ENCODE assay signal across 19 mouse cellular contexts in the genomic region with DNA sequence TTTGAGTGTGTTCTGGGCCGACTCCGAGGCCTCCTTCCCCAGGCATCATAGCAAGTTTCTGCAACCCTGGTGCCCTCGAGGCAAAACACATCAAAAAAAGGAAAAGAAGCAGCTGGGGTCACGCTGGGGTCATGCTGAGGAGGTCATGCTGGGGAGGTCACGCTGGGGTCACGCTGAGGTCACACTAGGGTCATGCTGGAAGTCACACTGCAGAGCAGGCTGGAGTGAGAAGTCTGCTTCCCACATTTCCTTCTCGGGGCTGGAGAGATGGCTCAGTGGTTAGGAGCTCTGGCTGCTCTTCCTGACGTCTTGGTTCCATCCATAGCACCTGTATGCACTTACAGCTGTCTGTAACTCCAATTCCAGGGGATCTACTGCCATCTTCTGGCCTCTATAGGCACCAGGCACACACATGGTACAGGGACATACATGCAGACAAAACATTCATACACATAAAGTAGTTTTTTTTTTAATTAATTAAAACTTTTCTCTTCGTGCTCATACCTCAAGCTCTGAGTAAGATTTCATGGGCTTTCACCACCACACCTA. TPM values are rescaled to one million over a fixed set of nuclear protein-coding genes. Genes with fewer than 3 reads are reported as not detected.
DNase-seq lines count a peak whose midpoint lies in the region; ATAC-seq and TF ChIP-seq lines count a peak whose summit lies in the region.
"Had no signal": no experiment of that assay in that cellular context is flagged by ENCODE, and none has a peak within 500 bp of the region (broad histone marks: within the 10 kb centered on the region; RNA-seq: fewer than 3 reads in every experiment).

No protein-coding gene starts in this region.

- H3K27ac ChIP-seq in intestine, postnatal 0 days (ENCODE audit: low read depth, low read length) = no peak overlapping the region
- no peak overlapping the region for H3K27ac ChIP-seq in intestine, embryonic 16.5 days (ENCODE audit: low read length)
- H3K27ac ChIP-seq in lung, postnatal 0 days (ENCODE audit: low read length) = no peak overlapping the region
- no peak overlapping the region for H3K27ac ChIP-seq in stomach, postnatal 0 days (replicated peaks)
- H3K27ac ChIP-seq: forebrain, embryonic 13.5 days; liver, embryonic 15.5 days; midbrain, embryonic 12.5 days had no signal

- no peaks in the 10 kb centered on the region for H3K27me3 ChIP-seq in intestine, postnatal 0 days (replicated peaks; ENCODE audit: control insufficient read depth, insufficient read depth, low read length)
- H3K27me3 ChIP-seq in intestine, embryonic 16.5 days (replicated peaks; ENCODE audit: control insufficient read depth, insufficient read depth, low read length) = no peaks in the 10 kb centered on the region
- no peaks in the 10 kb centered on the region for H3K27me3 ChIP-seq in lung, postnatal 0 days (replicated peaks; ENCODE audit: insufficient read depth, low read length)
- H3K27me3 ChIP-seq in stomach, postnatal 0 days (ENCODE audit: control insufficient read depth, insufficient read depth, low read length) = no peaks in the 10 kb centered on the region
- H3K27me3 ChIP-seq: forebrain, embryonic 13.5 days; midbrain, embryonic 12.5 days had no signal

- H3K4me2 ChIP-seq in intestine, postnatal 0 days (replicated peaks; ENCODE audit: low read depth) = no peak overlapping the region
- no peak overlapping the region for H3K4me2 ChIP-seq in intestine, embryonic 16.5 days (ENCODE audit: low read depth, low read length)
- H3K4me2 ChIP-seq in lung, postnatal 0 days (replicated peaks; ENCODE audit: low read depth, low read length) = no peak overlapping the region
- no peak overlapping the region for H3K4me2 ChIP-seq in stomach, postnatal 0 days (replicated peaks; ENCODE audit: low read depth)
- H3K4me2 ChIP-seq: forebrain, embryonic 13.5 days; heart, embryonic 11.5 days; liver, embryonic 15.5 days; midbrain, embryonic 12.5 days had no signal

- H3K9me3 ChIP-seq in intestine, postnatal 0 days (ENCODE audit: control insufficient read depth) = 0 out of 2 replicates have a peak, but pooled peaks cover 3% of the 10 kb centered on the region
- no peaks in the 10 kb centered on the region for H3K9me3 ChIP-seq in intestine, embryonic 16.5 days (ENCODE audit: control insufficient read depth, low read length)
- H3K9me3 ChIP-seq in lung, postnatal 0 days (ENCODE audit: low read length) = no peaks in the 10 kb centered on the region
- H3K9me3 ChIP-seq in stomach, postnatal 0 days (ENCODE audit: control insufficient read depth, low read length) = no peaks in the 10 kb centered on the region
- H3K9me3 ChIP-seq: midbrain, embryonic 12.5 days had no signal

- no peak for TF ChIP-seq EP300 in lung, postnatal 0 days (IDR thresholded peaks at IDR 0.05)
- no peak for TF ChIP-seq EP300 in stomach, postnatal 0 days (optimal IDR thresholded peaks at IDR 0.05)

- H3K4me1 ChIP-seq in intestine, postnatal 0 days (replicated peaks; ENCODE audit: control insufficient read depth, insufficient read depth, low read length) = no peaks in the 10 kb centered on the region
- H3K4me1 ChIP-seq in intestine, embryonic 16.5 days (ENCODE audit: control insufficient read depth, insufficient read depth, low read length) = no peaks in the 10 kb centered on the region
- no peaks in the 10 kb centered on the region; the same call in 1 of the 2 replicates for H3K4me1 ChIP-seq in lung, postnatal 0 days (ENCODE audit: insufficient read depth, low read depth, low read length)
- H3K4me1 ChIP-seq in stomach, postnatal 0 days (replicated peaks; ENCODE audit: control insufficient read depth, insufficient read depth) = no peaks in the 10 kb centered on the region
- H3K4me1 ChIP-seq: forebrain, embryonic 13.5 days; liver, embryonic 15.5 days; midbrain, embryonic 12.5 days had no signal

- H3K4me3 ChIP-seq in intestine, postnatal 0 days (ENCODE audit: low read depth, low read length) = no peak overlapping the region
- no peak overlapping the region for H3K4me3 ChIP-seq in intestine, embryonic 16.5 days (ENCODE audit: low read length)
- H3K4me3 ChIP-seq in lung, postnatal 0 days (ENCODE audit: low read depth, low read length) = no peak overlapping the region
- no peak overlapping the region for H3K4me3 ChIP-seq in stomach, postnatal 0 days (ENCODE audit: low read depth, low read length)
- H3K4me3 ChIP-seq: forebrain, embryonic 13.5 days; liver, embryonic 15.5 days; midbrain, embryonic 12.5 days; myocyte had no signal

- ATAC-seq in intestine, postnatal 0 days = no peak
- ATAC-seq in intestine, embryonic 16.5 days = no peak
- ATAC-seq in lung, postnatal 0 days = no peak
- no peak for ATAC-seq in stomach, postnatal 0 days (ENCODE audit: low FRiP score, low TSS enrichment)
- ATAC-seq: forebrain, embryonic 13.5 days; hindbrain, embryonic 16.5 days had no signal

- WGBS in intestine, postnatal 0 days = 75% methylated on average over 9 of the region's 9 CpGs
- 73% methylated on average over 9 of the region's 9 CpGs for WGBS in intestine, embryonic 16.5 days
- 75% methylated on average over 9 of the region's 9 CpGs for WGBS in lung, postnatal 0 days
- WGBS in stomach, postnatal 0 days = 70% methylated on average over 9 of the region's 9 CpGs

- no peak overlapping the region for H3K9ac ChIP-seq in intestine, postnatal 0 days (ENCODE audit: low read depth, low read length)
- no peak overlapping the region for H3K9ac ChIP-seq in intestine, embryonic 16.5 days (ENCODE audit: low read depth, low read length)
- H3K9ac ChIP-seq in lung, postnatal 0 days (replicated peaks; ENCODE audit: low read depth) = no peak overlapping the region
- no peak overlapping the region for H3K9ac ChIP-seq in stomach, postnatal 0 days (ENCODE audit: low read length)
- H3K9ac ChIP-seq: forebrain, embryonic 13.5 days; liver, embryonic 15.5 days; midbrain, embryonic 12.5 days had no signal

- no peaks in the 10 kb centered on the region for H3K36me3 ChIP-seq in intestine, postnatal 0 days (ENCODE audit: control insufficient read depth, insufficient read depth)
- no peaks in the 10 kb centered on the region for H3K36me3 ChIP-seq in intestine, embryonic 16.5 days (ENCODE audit: control insufficient read depth, insufficient read depth, low read length)
- H3K36me3 ChIP-seq in lung, postnatal 0 days (ENCODE audit: insufficient read depth, low read length) = no peaks in the 10 kb centered on the region
- no peaks in the 10 kb centered on the region for H3K36me3 ChIP-seq in stomach, postnatal 0 days (ENCODE audit: control insufficient read depth, insufficient read depth, low read length)
- H3K36me3 ChIP-seq: liver, embryonic 15.5 days; midbrain, embryonic 12.5 days had no signal

- no peak for DNase-seq in lung, postnatal 0 days (ENCODE audit: low spot score)
- no peak for DNase-seq in lung, postnatal 4 days
- DNase-seq in ES-CJ7 (ENCODE audit: low read depth, low spot score) = peak; percentile 79
- DNase-seq in stomach, postnatal 0 days (ENCODE audit: low spot score) = no peak
- DNase-seq in yolk sac, embryonic 10.5 days (ENCODE audit: low spot score) = no peak
- DNase-seq: cerebellum, postnatal 14 days; heart, postnatal 14 days; kidney, adult 8-10 months; left cerebral cortex, postnatal 4 days; lung, postnatal 36 days; retina, postnatal 1 day had no signal

- TF ChIP-seq CTCF in intestine, postnatal 0 days (IDR thresholded peaks at IDR 0.05; ENCODE audit: low read depth) = 0 out of 2 replicates have a peak, but pooled peaks have one; percentile 35
- peak; percentile 15 for TF ChIP-seq CTCF in lung, postnatal 0 days (IDR thresholded peaks at IDR 0.05)
- TF ChIP-seq CTCF in stomach, postnatal 0 days (IDR thresholded peaks at IDR 0.05; ENCODE audit: low read depth) = peak; percentile 26; the same call in 1 of the 2 replicates

RNA-seq across cellular contexts. Expression of a gene that starts 35.5 kb away (rescaled TPM):
- polyA plus RNA-seq in intestine, postnatal 0 days (2015; fragmentation: Nextera tagmentation; extraction: Ambion mirVana) = 54.1 and 58.8 TPM in 2 replicates
- polyA plus RNA-seq in intestine, embryonic 16.5 days (2015; fragmentation: Nextera tagmentation; extraction: Ambion mirVana) = 51.4 and 69.1 TPM in 2 replicates
- 79.1 and 86.4 TPM in 2 replicates for polyA plus RNA-seq in lung, postnatal 0 days (2015; fragmentation: Nextera tagmentation; extraction: Ambion mirVana)
- polyA plus RNA-seq in stomach, postnatal 0 days (2015; fragmentation: Nextera tagmentation; extraction: Ambion mirVana) = 59.4 and 61.9 TPM in 2 replicates

RNA-seq across cellular contexts. Expression of a gene that starts 36.3 kb away (rescaled TPM):
- 25.7 and 29.7 TPM in 2 replicates for polyA plus RNA-seq in intestine, postnatal 0 days (2015; fragmentation: Nextera tagmentation; extraction: Ambion mirVana)
- 71.0 and 73.6 TPM in 2 replicates for polyA plus RNA-seq in intestine, embryonic 16.5 days (2015; fragmentation: Nextera tagmentation; extraction: Ambion mirVana)
- polyA plus RNA-seq in lung, postnatal 0 days (2015; fragmentation: Nextera tagmentation; extraction: Ambion mirVana) = 23.0 and 24.9 TPM in 2 replicates
- polyA plus RNA-seq in stomach, postnatal 0 days (2015; fragmentation: Nextera tagmentation; extraction: Ambion mirVana) = 33.0 and 34.5 TPM in 2 replicates
